Mouse (Mus musculus) ES-E14 (cell line): ENCODE results near the gene Mast4. TPM values are rescaled to one million over a fixed set of nuclear protein-coding genes. Genes with fewer than 3 reads are reported as not detected.
A peak's percentile ranks its signal among the peaks of the same experiment; 100 is the strongest.

Source experiments
- DNase-seq: peaks from one replicate; pipeline ENCODE4 v3.0.0-alpha.2; 2013; ENCODE audit warnings: low read depth, low spot score
- H3K27ac ChIP-seq: 2 replicates; pipeline ENCODE4 v1.5.1; 2012; ENCODE audit warnings: low read depth, mild to moderate bottlenecking, low read length, moderate library complexity, mixed read lengths; ENCODE audit not compliant: poor library complexity, insufficient read depth, severe bottlenecking
- H3K36me3 ChIP-seq: 2 replicates; pipeline ENCODE4 v1.6.1; 2012; ENCODE audit warnings: mild to moderate bottlenecking, low read length, moderate library complexity, mixed read lengths; ENCODE audit not compliant: control insufficient read depth, poor library complexity, insufficient read depth, severe bottlenecking
- H3K4me1 ChIP-seq, 2 experiments: fragments of 150-350 bp in 1 of 2; sonication (generic) in 1 of 2; 2 replicates each; pipeline ENCODE4 v1.6.1; 2012; ENCODE audit warnings: low read length in 2 of 2, mild to moderate bottlenecking in 1 of 2, mixed read lengths in 1 of 2; ENCODE audit not compliant: control insufficient read depth in 2 of 2, insufficient read depth in 2 of 2, poor library complexity in 1 of 2
- H3K4me3 ChIP-seq, 2 experiments: fragments of 150-350 bp in 1 of 2; sonication (generic) in 1 of 2; 2 replicates each; pipeline ENCODE4 v1.5.1; 2012; ENCODE audit warnings: low read length in 2 of 2, low read depth in 1 of 2, mild to moderate bottlenecking in 1 of 2, mixed read lengths in 1 of 2; ENCODE audit not compliant: insufficient read depth in 1 of 2, poor library complexity in 1 of 2, severe bottlenecking in 1 of 2
- H3K9ac ChIP-seq: 2 replicates; pipeline ENCODE4 v1.6.1; 2012; ENCODE audit warnings: low read depth, mild to moderate bottlenecking, low read length, mixed read lengths; ENCODE audit not compliant: poor library complexity, insufficient read depth, severe bottlenecking
- H3K9me3 ChIP-seq: fragments of 150-350 bp; sonication (generic); 2 replicates; pipeline ENCODE4 v1.6.1; 2012; ENCODE audit warnings: low read depth, mild to moderate bottlenecking, low read length; ENCODE audit not compliant: control insufficient read depth, insufficient read depth
- CHD2 ChIP-seq: IDR thresholded peaks from 2 replicates; pipeline ENCODE4 v1.6.1; 2014; ENCODE audit warnings: mild to moderate bottlenecking, low read depth, low read length, inconsistent platforms
- HCFC1 ChIP-seq: IDR thresholded peaks from 2 replicates; pipeline ENCODE4 v1.6.1; 2012; ENCODE audit warnings: low read length, inconsistent platforms, borderline replicate concordance; ENCODE audit not compliant: insufficient read depth
- MAFK ChIP-seq: IDR thresholded peaks from 2 replicates; pipeline ENCODE4 v1.6.1; 2014; ENCODE audit warnings: mild to moderate bottlenecking, low read depth, low read length, inconsistent platforms; ENCODE audit not compliant: insufficient read depth
- ZC3H11A ChIP-seq: IDR thresholded peaks from 2 replicates; pipeline ENCODE4 v1.6.1; 2012; ENCODE audit warnings: low read depth, mild to moderate bottlenecking, inconsistent platforms, low read length, borderline replicate concordance
- ZNF384 ChIP-seq: IDR thresholded peaks from 2 replicates; pipeline ENCODE4 v1.6.1; 2012; ENCODE audit warnings: low read depth, low read length, inconsistent platforms
- in situ Hi-C, 2 experiments: fragments of 600-800 bp; cut with MboI; formaldehyde crosslinking; loops; one replicate each; pipeline ENCODE4 v1.15.1; 2025; ENCODE audit warnings: low sequenced_read_pairs in 2 of 2, inconsistent platforms in 1 of 2; ENCODE audit not compliant: unreplicated experiment in 2 of 2
- total RNA-seq: library from RNA; depleted of rRNA; stranded (reverse); fragments of 300-350 nt; gene quantifications from 2 replicates; pipeline ENCODE4 v1.2.3, GENCODE M21; 2012

Gene Mast4
- total RNA-seq, 1 experiment = 8.3 TPM

GRCm38 (mm10) chr13:103073461-103073860 lies 260.8 kb downstream of the Mast4 start:
- Histone ChIP-seq H3K4me3 (no peak overlapping the region), H3K9me3 (no peaks in the 10 kb centered on the region), H3K27ac (no peak overlapping the region), H3K36me3 (no peaks in the 10 kb centered on the region), H3K4me1 (no peaks in the 10 kb centered on the region), H3K9ac (no peak overlapping the region)
- TF ChIP-seq MAFK (no peak), CHD2 (no peak), ZC3H11A (no peak), ZNF384 (no peak), HCFC1 (no peak)
- in situ Hi-C loops = no loop called here
- DNase-seq = no peak

GRCm38 (mm10) chr13:103071783-103072182 lies 262.5 kb downstream of the Mast4 start:
- DNase-seq = peak; percentile 17
- Histone ChIP-seq H3K9me3 (no peaks in the 10 kb centered on the region), H3K27ac (no peak overlapping the region), H3K9ac (no peak overlapping the region), H3K36me3 (no peaks in the 10 kb centered on the region), H3K4me1 (no peaks in the 10 kb centered on the region), H3K4me3 (no peak overlapping the region)
- no peak for TF ChIP-seq ZNF384
- TF ChIP-seq HCFC1 = no peak
- no peak for TF ChIP-seq MAFK
- no peak for TF ChIP-seq CHD2
- TF ChIP-seq ZC3H11A = 0 out of 2 replicates have a peak, but pooled peaks have one; percentile 10
- in situ Hi-C loops = no loop called here

GRCm38 (mm10) chr13:103067581-103068166 lies 266.6 kb downstream of the Mast4 start:
- no peak for DNase-seq
- Histone ChIP-seq H3K27ac (no peak overlapping the region), H3K36me3 (no peaks in the 10 kb centered on the region)

DNA sequence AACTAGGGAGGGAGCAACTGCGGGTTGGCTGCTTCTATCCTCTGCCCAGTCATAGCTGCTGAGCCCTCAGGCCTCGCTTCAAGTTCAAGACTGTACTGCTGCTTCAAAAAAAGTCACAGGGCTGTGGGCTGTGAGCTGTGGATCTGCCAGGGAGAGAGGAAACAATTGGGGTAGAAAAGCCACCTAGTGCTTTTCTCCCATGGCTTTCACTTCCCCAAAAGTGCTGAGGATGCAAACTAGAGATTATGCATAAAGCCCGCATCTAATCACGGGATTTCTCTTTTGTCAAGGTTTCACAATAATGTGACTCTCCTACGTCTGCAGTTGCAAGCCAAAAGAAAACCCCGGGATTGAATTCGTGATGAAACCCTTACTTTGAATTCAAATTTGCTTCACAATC lies 268.9 kb downstream of the Mast4 start:
- in situ Hi-C loops = no loop called here

More at GRCm38 (mm10) chr13:103067581-103068166, 266.6 kb downstream of the Mast4 start:
- H3K9me3 ChIP-seq = no peaks in the 10 kb centered on the region
- TF ChIP-seq MAFK (no peak), HCFC1 (no peak), CHD2 (no peak), ZNF384 (no peak), ZC3H11A (no peak)
- no peak overlapping the region for H3K9ac ChIP-seq
- no peak overlapping the region for H3K4me3 ChIP-seq
- no peaks in the 10 kb centered on the region for H3K4me1 ChIP-seq
- in situ Hi-C loops = no loop called here

GRCm38 (mm10) chr13:103061680-103062079 lies 272.6 kb downstream of the Mast4 start:
- no peak for TF ChIP-seq ZNF384
- TF ChIP-seq ZC3H11A = no peak
- TF ChIP-seq HCFC1 = no peak
- no peak for TF ChIP-seq MAFK
- TF ChIP-seq CHD2 = no peak
- H3K27ac ChIP-seq = no peak overlapping the region
- H3K9ac ChIP-seq = no peak overlapping the region

More for the DNA sequence above, 268.9 kb downstream of the Mast4 start:
- Histone ChIP-seq H3K9me3 (no peaks in the 10 kb centered on the region), H3K36me3 (no peaks in the 10 kb centered on the region), H3K4me3 (no peak overlapping the region), H3K27ac (no peak overlapping the region), H3K9ac (no peak overlapping the region), H3K4me1 (no peaks in the 10 kb centered on the region)
- 0 out of 2 replicates have a peak, but pooled peaks have one; percentile 28 for TF ChIP-seq MAFK
- no peak for TF ChIP-seq ZC3H11A
- DNase-seq = no peak

More at GRCm38 (mm10) chr13:103061680-103062079, 272.6 kb downstream of the Mast4 start:
- H3K4me3 ChIP-seq = no peak overlapping the region
- no peaks in the 10 kb centered on the region for H3K9me3 ChIP-seq
- no peaks in the 10 kb centered on the region for H3K4me1 ChIP-seq
- no peak for DNase-seq
- in situ Hi-C loops = no loop called here
- H3K36me3 ChIP-seq = no peaks in the 10 kb centered on the region
